Mouse (Mus musculus) spleen, postnatal 10 days (tissue): ENCODE measurements around the gene Hectd3.
A peak's percentile ranks its signal among the peaks of the same experiment; 100 is the strongest.

Source experiments
- DNase-seq, 2 experiments: peaks; one replicate each; pipeline ENCODE4 v3.0.0; 2021 to 2022; ENCODE audit warnings: low spot score in 2 of 2

Gene Hectd3

GRCm38 (mm10) chr4:117017738-117018137 lies 22.6 kb downstream of the Hectd3 start:
- no peak for DNase-seq

GRCm38 (mm10) chr4:117018327-117018726 lies 23.2 kb downstream of the Hectd3 start:
- DNase-seq: no peak

GRCm38 (mm10) chr4:117019206-117020134 lies 24.4 kb downstream of the Hectd3 start, which contains the start of gene Eif2b3:
Eif2b3 (plus strand) TSS chr4:117019402.
- DNase-seq: peak; percentile 86 to 93

- DNase-seq: no peak
Measured at GRCm38 (mm10) chr4:117023469-117023868, 28.4 kb downstream of the Hectd3 start.

- DNase-seq: no peak
Measured at GRCm38 (mm10) chr4:117031105-117031504, 36.0 kb downstream of the Hectd3 start.

- no peak for DNase-seq
Measured at GRCm38 (mm10) chr4:117039925-117040687, 45.0 kb downstream of the Hectd3 start.

GRCm38 (mm10) chr4:117040791-117041190 lies 45.7 kb downstream of the Hectd3 start:
- DNase-seq: no peak

GRCm38 (mm10) chr4:117041283-117041721 lies 46.2 kb downstream of the Hectd3 start:
- DNase-seq: no peak

GRCm38 (mm10) chr4:117048836-117049235 lies 53.7 kb downstream of the Hectd3 start:
- no peak for DNase-seq

- no peak for DNase-seq
Measured at GRCm38 (mm10) chr4:117049485-117049884, 54.4 kb downstream of the Hectd3 start.

GRCm38 (mm10) chr4:117052626-117053025 lies 57.5 kb downstream of the Hectd3 start:
- no peak for DNase-seq

- DNase-seq: no peak
Measured at GRCm38 (mm10) chr4:117053956-117054355, 58.8 kb downstream of the Hectd3 start.
